Mouse (Mus musculus) CH12.LX (cell line): ENCODE data around the gene Olfr1259.

Source experiments
- CTCF ChIP-seq, 2 experiments: IDR thresholded peaks in 1 of 2; conservative IDR thresholded peaks in 1 of 2; 2 replicates each; pipeline ENCODE4 v1.5.1; 2011 to 2012; ENCODE audit warnings: low read depth in 2 of 2, low read length in 2 of 2, improper control_type of control experiment in 1 of 2, inconsistent platforms in 1 of 2, mild to moderate bottlenecking in 1 of 2, moderate library complexity in 1 of 2
- HCFC1 ChIP-seq: IDR thresholded peaks from 2 replicates; pipeline ENCODE4 v1.6.1; 2012; ENCODE audit warnings: low read depth, mild to moderate bottlenecking, inconsistent platforms, low read length, improper control_type of control experiment
- POLR2A ChIP-seq: IDR thresholded peaks from 2 replicates; pipeline ENCODE4 v1.6.1; 2011; ENCODE audit warnings: low read depth, mild to moderate bottlenecking, improper control_type of control experiment, low read length

DNA sequence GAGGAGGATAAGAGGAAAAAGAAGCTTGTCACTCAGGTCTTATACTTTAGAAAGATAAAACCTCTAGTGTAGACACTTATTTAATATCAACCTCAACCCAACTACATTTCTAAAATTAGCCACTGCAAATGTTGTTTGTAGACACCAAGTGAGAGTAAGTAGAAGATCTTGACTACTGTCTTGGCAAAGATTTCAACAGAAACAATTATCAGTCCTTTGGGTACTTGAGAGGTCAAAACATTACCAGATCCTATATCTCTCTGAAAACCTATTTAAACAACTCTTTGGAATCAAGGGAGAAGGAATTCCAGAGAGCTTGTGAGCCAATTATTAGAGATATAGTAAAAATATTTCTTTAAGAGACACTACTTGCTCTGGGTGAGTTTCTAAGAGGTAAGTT is 42.5 kb upstream of the Olfr1259 start, which contains the start of gene Olfr1261:
- TF ChIP-seq POLR2A, result no peak
- no peak for TF ChIP-seq HCFC1
- no peak for TF ChIP-seq CTCF (conservative IDR thresholded peaks at IDR 0.05 in 1 of 2, IDR thresholded peaks at IDR 0.05 in 1 of 2; ENCODE audit: low read depth in 2 of 2, low read length in 2 of 2)
